Mouse (Mus musculus) retina, adult 2 months (tissue): ENCODE measurements around the gene Ubxn2a.

Experiments used
- DNase-seq: peaks from one replicate; pipeline ENCODE4 v3.0.0-alpha.2; 2012; ENCODE audit warnings: low read depth, low spot score

Ubxn2a gene

GRCm38 (mm10) chr12:4836959-4837358 is 70.5 kb downstream of the Ubxn2a start:
- DNase-seq: no peak
